Mouse (Mus musculus) cerebellum, adult 2 months (tissue): Measurements from ENCODE around the gene Fam228a.

Experiments
- CTCF ChIP-seq: fragments of 200-500 bp; IDR thresholded peaks from 2 replicates; pipeline ENCODE4 v1.5.1; 2011; ENCODE audit warnings: low read depth, mild to moderate bottlenecking, control low read depth, low read length, moderate library complexity, borderline replicate concordance; ENCODE audit not compliant: insufficient read depth
- POLR2A ChIP-seq: fragments of 200-500 bp; IDR thresholded peaks from 2 replicates; pipeline ENCODE4 v1.6.1; 2011; ENCODE audit warnings: low read length, control low read depth, borderline replicate concordance; ENCODE audit not compliant: insufficient read depth

DNA sequence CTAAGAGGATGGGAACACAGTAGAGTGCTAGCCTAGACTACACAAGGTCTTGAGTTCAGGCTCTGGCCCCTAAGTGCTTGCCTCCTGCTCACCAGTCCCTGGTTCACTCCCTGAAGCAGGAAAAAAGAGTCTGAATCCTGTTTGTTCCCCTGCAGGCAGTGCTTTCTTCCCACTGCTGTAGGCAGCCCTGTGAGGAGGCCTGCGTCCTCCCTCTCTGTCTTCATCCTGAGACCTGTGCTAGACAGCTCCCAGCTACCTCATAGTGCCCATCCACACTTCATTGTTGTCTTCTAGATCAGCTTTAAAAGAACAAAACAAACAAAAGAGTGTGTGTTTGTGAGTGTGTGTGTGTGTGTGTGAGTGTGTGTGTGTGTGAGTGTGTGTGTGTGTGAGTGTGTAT lies 43.7 kb downstream of the Fam228a start:
- no peak for TF ChIP-seq POLR2A
- no peak for TF ChIP-seq CTCF
